Mouse (Mus musculus) small intestine, adult 2 months (tissue): ENCODE measurements around the gene Uchl1.

ENCODE experiments used
- CTCF ChIP-seq: fragments of 200-500 bp; IDR thresholded peaks from 2 replicates; pipeline ENCODE4 v1.5.1; 2012; ENCODE audit warnings: low read depth, mild to moderate bottlenecking, control low read depth, inconsistent platforms, low read length, moderate library complexity, mixed read lengths; ENCODE audit not compliant: insufficient replicate concordance, insufficient read length; ENCODE audit errors: extremely low read depth
- POLR2A ChIP-seq: fragments of 200-500 bp; IDR thresholded peaks from 2 replicates; pipeline ENCODE4 v1.6.1; 2012; ENCODE audit warnings: low read depth, mild to moderate bottlenecking, control low read depth, inconsistent platforms, low read length, moderate library complexity

GRCm38 (mm10) chr5:66729306-66729705 lies 53.4 kb downstream of the Uchl1 start:
- TF ChIP-seq POLR2A (no peak), CTCF (no peak)
